Mouse (Mus musculus): ENCODE data around the gene Ankrd60.

- TF ChIP-seq CTCF (IDR thresholded peaks at IDR 0.05; ENCODE audit: low read depth, low read length) (no peak), POLR2A (IDR thresholded peaks at IDR 0.05; ENCODE audit: borderline replicate concordance, low read depth, low read length) (no peak)
Observed at GRCm38 (mm10) chr2:173594313-173595063, 16.3 kb upstream of the Ankrd60 start.
